Mouse (Mus musculus): ENCODE measurements around the gene Pigm.

DNA sequence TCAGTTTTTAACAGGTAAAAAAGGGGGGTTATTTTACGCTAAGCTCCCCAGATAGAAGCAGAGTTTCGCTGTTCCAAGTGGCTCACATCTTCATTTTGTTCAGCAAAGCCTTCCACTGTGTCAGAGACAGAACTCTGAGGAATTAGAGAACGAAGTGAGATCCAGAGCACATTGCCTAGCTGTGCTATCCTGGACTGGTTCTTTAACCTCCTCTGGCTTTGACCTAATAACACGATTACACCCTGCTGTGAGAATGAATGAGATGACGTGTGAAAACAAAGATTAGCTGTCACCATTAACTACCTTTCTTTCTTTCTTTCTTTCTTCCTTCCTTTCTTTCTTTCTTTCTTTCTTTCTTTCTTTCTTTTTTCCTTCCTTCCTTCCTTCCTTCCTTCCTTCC is 33.1 kb downstream of the Pigm start:
- TF ChIP-seq CTCF (IDR thresholded peaks at IDR 0.05; ENCODE audit: low read depth, low read length), result no peak
- TF ChIP-seq POLR2A (IDR thresholded peaks at IDR 0.05; ENCODE audit: insufficient read depth, low read length), result no peak
- no peak for TF ChIP-seq EP300 (IDR thresholded peaks at IDR 0.05; ENCODE audit: insufficient read depth, low read depth, low read length)

All from ES-Bruce4 (cell line).